Mouse (Mus musculus): Measurements from ENCODE around the gene Actl11.

DNA sequence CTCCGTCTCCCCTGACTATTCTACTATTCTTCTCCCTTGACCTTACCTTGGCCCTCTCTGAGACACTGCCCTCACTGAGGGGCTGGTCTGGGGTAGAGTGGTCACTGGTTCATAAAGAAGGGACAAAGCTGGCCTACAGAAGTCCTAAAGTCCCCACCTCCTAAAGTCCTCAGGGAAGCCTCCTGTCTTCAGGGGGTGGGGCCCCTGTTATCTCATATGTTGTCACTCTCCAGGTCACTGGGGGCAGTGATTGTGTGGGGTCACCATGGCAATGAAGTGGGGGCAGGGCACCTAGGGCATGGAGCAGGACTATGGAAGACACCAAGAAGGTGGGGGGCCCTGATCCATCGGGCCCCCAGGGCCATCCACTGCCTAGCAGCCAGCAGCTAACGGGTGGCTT lies at the start of gene Actl11:
- no peak for TF ChIP-seq CTCF (conservative IDR thresholded peaks at IDR 0.05; ENCODE audit: insufficient read depth, insufficient read length, low read depth, low read length)
- no peak for TF ChIP-seq POLR2A (IDR thresholded peaks at IDR 0.05; ENCODE audit: low read depth, low read length)
